Mouse (Mus musculus) kidney, adult 18-20 months (tissue): ENCODE results near the gene Gm10097.

Experiments used
- DNase-seq: peaks from one replicate; pipeline ENCODE4 v3.0.0; 2021

Gm10097 gene

GRCm38 (mm10) chr10:5068676-5069265 lies at the start of gene Gm10097:
Gene Gm10097 (plus strand): TSS chr10:5069192.
- no peak for DNase-seq

DNA sequence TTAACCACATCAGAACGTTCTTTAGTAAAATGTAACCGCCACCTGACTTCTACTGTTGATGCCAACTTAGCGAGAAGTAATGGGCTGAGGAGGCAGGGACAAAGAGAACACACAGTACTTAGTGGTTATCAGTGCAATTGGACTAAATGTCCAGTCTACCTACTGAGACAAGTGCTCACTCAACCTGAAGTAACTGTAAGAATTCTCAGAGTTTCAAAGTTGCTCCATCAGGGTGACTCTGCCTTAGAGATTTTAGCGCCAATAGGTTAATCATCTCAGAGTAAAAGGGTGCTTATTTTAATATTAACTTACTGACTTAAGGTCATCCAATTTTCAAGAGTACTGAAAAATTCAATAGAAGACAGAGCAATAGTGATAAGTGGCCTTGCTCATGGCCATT lies 43.1 kb upstream of the Gm10097 start:
- DNase-seq: peak; percentile 7

DNA sequence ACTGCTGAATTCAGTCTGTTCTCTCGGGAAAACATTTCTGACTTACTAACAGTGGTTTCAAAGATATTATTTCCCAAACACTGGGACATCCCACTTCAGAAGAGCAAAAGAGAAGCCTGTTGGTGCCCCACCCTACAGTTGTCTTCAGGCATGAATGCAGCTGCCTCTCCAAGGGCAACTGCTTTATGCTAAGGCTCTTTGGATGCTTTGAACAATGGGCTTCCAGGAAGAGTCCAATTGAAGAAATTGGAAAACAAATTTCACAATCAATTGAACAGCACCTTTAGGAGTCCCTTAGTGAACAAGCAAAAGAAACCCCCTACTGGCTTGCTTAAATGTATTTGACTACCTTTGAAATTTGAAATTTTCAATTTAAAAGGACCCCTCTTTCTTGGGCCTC lies 41.8 kb upstream of the Gm10097 start:
- DNase-seq: no peak

DNA sequence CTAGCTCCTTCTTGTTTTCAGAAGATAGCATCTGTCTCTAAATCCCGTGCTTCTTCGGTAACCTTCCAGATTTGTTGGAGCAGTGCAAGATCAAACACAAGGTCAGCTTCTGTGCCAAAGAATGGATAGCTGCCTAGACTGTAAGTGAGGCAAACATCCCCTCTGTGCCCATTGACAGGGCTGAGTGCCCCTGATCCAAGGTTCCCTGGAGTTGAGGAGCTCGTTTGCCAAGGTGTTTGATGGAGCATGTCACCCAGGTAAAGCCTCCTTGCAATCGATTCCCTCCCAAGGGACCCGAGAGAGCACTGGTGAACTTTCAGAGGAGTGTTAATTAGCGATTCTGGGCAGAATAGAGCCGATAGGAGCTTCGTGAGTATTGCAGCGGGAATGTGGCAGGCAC lies 40.7 kb upstream of the Gm10097 start:
- DNase-seq: no peak

- DNase-seq: no peak
These were observed 39.8 kb upstream of the Gm10097 start for GRCm38 (mm10) chr10:5029161-5029560.

- no peak for DNase-seq
These were observed 39.1 kb upstream of the Gm10097 start for GRCm38 (mm10) chr10:5029883-5030282.

- no peak for DNase-seq
These were observed 36.6 kb upstream of the Gm10097 start for GRCm38 (mm10) chr10:5032192-5033048.

- DNase-seq: no peak
These were observed 27.7 kb upstream of the Gm10097 start for GRCm38 (mm10) chr10:5041254-5041653.

GRCm38 (mm10) chr10:5044481-5044880 lies 24.5 kb upstream of the Gm10097 start:
- DNase-seq: no peak

DNA sequence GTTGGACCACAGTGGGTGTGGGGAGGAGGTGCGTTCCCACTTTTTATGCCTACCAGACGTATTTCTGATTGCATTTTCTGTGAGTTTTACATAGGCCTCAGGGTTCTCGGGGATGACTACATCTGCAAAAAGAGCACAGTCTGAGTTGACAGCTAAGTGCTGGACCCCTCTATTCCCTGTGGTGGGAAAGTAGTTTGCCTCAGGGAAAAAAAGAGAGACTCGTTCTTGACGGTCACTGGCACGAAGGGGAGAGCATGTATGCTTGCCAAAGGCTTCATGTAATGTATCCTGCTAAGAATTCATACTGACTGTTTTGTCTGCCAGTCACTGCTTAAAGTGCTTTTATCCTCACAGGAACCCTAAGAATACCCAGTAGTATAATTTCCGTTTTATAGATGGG lies 23.8 kb upstream of the Gm10097 start:
- DNase-seq: no peak

- DNase-seq: no peak
These were observed 23.3 kb upstream of the Gm10097 start for GRCm38 (mm10) chr10:5045671-5046070.

- DNase-seq: no peak
These were observed 12.7 kb upstream of the Gm10097 start for GRCm38 (mm10) chr10:5056243-5056735.

DNA sequence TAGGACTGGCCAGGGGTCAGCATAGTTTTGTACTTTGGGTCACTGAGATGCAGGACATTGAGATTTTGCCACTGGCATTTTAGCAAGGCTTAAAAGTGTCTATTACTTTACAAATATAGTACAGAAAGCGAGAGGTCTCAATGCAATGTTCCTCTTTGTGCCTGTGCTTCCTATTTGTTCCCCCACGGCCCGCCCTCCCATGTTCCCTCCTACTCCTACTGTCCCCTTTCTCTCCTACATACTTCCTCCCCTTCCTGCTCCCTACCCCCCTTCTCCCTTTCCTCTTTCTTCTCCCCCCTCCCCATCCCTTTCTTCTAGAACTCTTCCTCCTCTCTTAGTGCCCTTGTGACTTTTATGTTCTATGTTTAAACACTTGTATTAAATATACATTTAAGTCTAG lies 12.1 kb upstream of the Gm10097 start:
- no peak for DNase-seq

DNA sequence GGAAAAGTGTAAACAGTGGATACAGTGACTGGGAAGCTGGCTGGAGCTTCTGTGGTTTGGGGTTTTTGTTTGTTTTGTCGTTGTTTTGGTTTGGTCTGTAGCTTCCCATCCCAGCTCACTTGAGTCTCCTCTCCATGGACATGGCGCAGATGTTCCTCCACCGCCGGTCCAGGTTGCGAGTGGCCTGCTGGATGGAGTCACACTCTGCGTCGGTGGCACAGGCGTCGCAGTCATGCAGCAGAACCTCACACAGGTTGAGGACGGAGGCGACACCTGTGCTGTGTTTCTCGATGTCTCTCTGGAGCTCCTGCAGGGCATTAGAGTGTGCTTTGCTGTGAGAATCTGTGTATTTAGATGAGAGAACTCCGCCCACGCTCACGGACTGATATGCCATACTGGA lies 11.3 kb upstream of the Gm10097 start:
- DNase-seq: no peak

DNA sequence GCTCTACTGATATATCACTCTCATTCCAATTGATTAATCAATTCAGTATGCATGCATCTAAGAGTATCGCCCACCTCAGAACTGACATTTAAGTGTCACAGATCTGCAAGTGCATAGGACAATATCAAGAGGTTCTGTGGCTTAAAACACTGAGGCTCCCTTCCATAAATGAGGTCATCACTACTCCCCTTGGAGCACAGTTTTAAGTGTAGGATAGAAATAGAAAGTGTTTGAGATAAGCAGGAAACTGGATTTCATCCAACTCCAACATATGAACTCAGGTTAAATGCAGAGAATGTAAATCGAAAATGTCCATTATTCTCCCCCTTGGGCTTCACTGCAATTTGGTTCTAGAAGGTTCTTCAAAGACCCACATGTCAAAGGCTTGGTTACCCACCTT lies 10.1 kb upstream of the Gm10097 start:
- no peak for DNase-seq

DNA sequence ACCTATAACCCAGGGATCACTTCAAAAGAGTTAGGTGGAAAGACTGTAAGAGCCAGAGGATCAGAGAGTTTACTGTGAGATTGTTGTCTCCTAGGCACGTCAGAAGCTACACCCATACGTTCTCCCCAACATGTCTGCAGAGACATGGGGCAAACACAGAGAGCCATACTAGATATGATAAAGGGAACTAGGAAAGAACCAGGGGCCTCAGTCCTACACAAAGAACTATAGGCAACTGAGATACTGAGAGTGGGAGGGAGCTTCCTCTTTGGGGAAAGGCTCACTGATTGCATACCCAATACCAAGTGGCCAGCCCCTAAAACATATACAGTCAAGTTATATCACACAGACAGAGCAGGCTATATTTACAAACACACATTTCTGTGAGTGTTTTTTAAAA lies 9.0 kb upstream of the Gm10097 start:
- no peak for DNase-seq

DNA sequence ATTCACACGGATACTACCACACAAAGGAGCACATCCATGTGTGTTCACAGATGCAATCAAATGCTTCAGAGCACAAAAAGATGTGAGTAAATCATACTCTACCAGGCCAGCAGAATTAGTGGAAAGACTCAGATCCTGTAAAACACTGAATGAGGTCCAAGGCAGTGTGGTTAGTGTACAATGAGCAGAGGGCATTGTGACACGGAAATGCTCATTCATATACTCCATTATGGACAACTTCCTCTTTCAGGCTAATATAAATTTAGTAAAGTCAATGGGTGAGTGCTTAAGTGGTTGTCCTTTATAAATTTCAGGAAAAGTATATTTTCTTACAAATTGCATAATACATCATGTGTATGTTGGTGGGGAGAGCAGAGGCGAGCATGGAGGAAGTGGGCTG lies 1.9 kb upstream of the Gm10097 start:
- DNase-seq: no peak

- no peak for DNase-seq
These were observed 1.4 kb downstream of the Gm10097 start for GRCm38 (mm10) chr10:5070168-5070940.

DNA sequence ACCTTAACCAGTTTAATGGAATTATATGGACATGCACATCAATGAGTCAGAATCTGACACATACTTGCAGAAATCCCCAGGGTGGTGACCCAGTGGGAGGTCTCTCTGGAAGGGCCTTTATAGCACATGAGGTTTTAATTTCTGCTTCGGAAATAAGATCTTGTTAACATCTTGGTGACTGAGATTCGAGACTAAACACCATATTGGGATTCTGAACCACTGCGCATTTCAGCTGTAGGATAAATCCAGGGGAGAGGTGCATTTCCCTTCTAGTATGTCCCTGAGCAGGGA lies 1.9 kb downstream of the Gm10097 start:
- DNase-seq: no peak

DNA sequence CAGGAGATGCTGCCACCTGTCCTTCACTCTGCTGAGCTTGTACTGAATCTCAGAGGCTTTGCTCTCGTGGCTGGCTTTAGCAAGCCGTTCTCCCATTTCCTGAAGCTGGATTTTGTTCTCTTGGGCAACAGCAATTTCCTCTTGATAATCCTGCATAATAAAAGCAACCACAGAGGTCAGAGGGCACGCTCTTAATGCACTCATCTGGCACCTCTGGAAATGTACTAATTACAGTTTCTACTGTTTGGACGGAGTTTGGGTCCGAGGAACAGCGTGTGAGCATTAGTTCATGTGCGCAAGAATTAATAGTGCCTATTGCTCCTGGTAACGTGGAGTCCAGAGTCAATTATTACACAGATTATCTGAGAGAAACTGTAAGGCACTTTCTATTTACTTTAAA lies 3.1 kb downstream of the Gm10097 start:
- DNase-seq: no peak

GRCm38 (mm10) chr10:5075724-5076123 lies 6.7 kb downstream of the Gm10097 start:
- no peak for DNase-seq

GRCm38 (mm10) chr10:5079945-5080468 lies 11.0 kb downstream of the Gm10097 start:
- peak; percentile 53 for DNase-seq

GRCm38 (mm10) chr10:5083716-5084115 lies 14.7 kb downstream of the Gm10097 start:
- DNase-seq: no peak

- no peak for DNase-seq
These were observed 16.8 kb downstream of the Gm10097 start for GRCm38 (mm10) chr10:5085792-5086191.
